ENCODE assay signal across 17 mouse cellular contexts in genomic region chr5:73558756-73559155, GRCm38 (mm10).
"Had no signal": no experiment of that assay in that cellular context is flagged by ENCODE, and none has a peak within 500 bp of the region (broad histone marks: within the 10 kb centered on the region; RNA-seq: fewer than 3 reads in every experiment).

No protein-coding gene starts in this region.

- H3K27me3 ChIP-seq: neural tube, embryonic 12.5 days; neural tube, embryonic 13.5 days; neural tube, embryonic 15.5 days; stomach, embryonic 15.5 days had no signal

- H3K4me1 ChIP-seq: stomach, embryonic 15.5 days had no signal

- H3K27ac ChIP-seq: neural tube, embryonic 12.5 days; neural tube, embryonic 13.5 days; neural tube, embryonic 15.5 days; stomach, embryonic 15.5 days; stomach, postnatal 0 days had no signal

- H3K36me3 ChIP-seq: stomach, embryonic 15.5 days had no signal

- H3K4me2 ChIP-seq: neural tube, embryonic 12.5 days; neural tube, embryonic 13.5 days; neural tube, embryonic 15.5 days; stomach, embryonic 15.5 days had no signal

- H3K4me3 ChIP-seq: neural tube, embryonic 12.5 days; neural tube, embryonic 13.5 days; neural tube, embryonic 15.5 days; stomach, embryonic 15.5 days had no signal

- DNase-seq: retina, postnatal 1 day; right cerebral cortex, adult 18-20 months; right cerebral cortex, postnatal 14 days; right cerebral cortex, postnatal 25 days; right cerebral cortex, postnatal 4 days; spleen, adult 18-20 months; thymus, adult 18-20 months; thymus, adult 2 months; thymus, postnatal 14 days; thymus, postnatal 25 days; thymus, postnatal 36 days; thymus, postnatal 4 days had no signal

- H3K9ac ChIP-seq: neural tube, embryonic 12.5 days; neural tube, embryonic 13.5 days; neural tube, embryonic 15.5 days; stomach, embryonic 15.5 days had no signal

- H3K9me3 ChIP-seq: neural tube, embryonic 12.5 days; neural tube, embryonic 13.5 days; neural tube, embryonic 15.5 days; stomach, embryonic 15.5 days had no signal
